Mouse (Mus musculus) spleen, postnatal 36 days (tissue): Measurements from ENCODE around the gene Pithd1.
A peak's percentile ranks its signal among the peaks of the same experiment; 100 is the strongest.
"Not testable (repeated sequence)": the region's sequence is repeated elsewhere in the genome, so short reads cannot be mapped to it uniquely, and the experiment has no call there.

ENCODE experiments used
- DNase-seq, 2 experiments: peaks; one replicate each; pipeline ENCODE4 v3.0.0; 2022; ENCODE audit warnings: low spot score in 2 of 2, mixed read lengths in 1 of 2

Gene Pithd1

GRCm38 (mm10) chr4:135986301-135986942 is 642 bp downstream of the Pithd1 start:
- DNase-seq, result no peak

- no peak for DNase-seq
Observed at GRCm38 (mm10) chr4:135985769-135986168, 1.3 kb downstream of the Pithd1 start.

DNA sequence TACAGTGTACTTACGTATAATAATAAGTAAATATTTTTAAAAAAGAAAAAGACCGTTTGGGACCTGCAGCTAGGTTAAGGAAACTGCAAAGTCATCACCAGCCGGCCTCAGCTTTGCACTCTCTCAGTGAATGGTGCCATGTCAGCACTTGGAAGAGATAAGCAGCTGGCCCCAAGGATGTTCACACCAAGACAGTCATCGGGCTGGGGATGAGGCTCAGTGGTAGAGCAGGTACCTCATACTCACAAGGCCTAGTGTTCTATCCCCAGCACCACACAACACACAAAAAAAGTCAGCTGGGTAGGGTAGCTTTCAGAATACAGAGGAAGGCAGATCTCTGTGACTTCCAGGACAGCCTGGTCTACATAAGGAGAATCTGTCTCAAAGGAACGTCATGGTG is 1.9 kb downstream of the Pithd1 start:
- DNase-seq, result peak; percentile 54 to 75

- no peak for DNase-seq
Observed at GRCm38 (mm10) chr4:135984556-135984955, 2.5 kb downstream of the Pithd1 start.

- no peak for DNase-seq
Observed at GRCm38 (mm10) chr4:135981524-135982063, 5.5 kb downstream of the Pithd1 start.

DNA sequence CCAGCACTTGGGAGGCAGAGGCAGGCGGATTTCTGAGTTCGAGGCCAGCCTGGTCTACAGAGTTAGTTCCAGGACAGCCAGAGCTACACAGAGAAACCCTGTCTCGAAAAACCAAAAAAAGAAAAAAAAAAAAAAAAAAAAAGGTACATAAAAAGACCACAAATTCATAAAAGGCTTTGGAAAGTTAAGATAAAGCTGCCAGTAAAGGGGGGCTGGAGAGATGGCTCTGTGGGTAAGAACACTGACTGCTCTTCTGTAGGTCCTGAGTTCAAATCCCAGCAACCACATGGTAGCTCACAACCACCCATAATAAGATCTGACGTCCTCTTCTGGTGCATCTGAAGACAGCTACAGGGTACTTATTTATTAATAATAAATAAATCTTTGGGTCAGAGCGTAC is 6.8 kb downstream of the Pithd1 start:
- DNase-seq, result not testable (repeated sequence)

- peak in 1 of 2 experiments; percentile 0 for DNase-seq
Observed at GRCm38 (mm10) chr4:135976146-135976545, 10.9 kb downstream of the Pithd1 start.

DNA sequence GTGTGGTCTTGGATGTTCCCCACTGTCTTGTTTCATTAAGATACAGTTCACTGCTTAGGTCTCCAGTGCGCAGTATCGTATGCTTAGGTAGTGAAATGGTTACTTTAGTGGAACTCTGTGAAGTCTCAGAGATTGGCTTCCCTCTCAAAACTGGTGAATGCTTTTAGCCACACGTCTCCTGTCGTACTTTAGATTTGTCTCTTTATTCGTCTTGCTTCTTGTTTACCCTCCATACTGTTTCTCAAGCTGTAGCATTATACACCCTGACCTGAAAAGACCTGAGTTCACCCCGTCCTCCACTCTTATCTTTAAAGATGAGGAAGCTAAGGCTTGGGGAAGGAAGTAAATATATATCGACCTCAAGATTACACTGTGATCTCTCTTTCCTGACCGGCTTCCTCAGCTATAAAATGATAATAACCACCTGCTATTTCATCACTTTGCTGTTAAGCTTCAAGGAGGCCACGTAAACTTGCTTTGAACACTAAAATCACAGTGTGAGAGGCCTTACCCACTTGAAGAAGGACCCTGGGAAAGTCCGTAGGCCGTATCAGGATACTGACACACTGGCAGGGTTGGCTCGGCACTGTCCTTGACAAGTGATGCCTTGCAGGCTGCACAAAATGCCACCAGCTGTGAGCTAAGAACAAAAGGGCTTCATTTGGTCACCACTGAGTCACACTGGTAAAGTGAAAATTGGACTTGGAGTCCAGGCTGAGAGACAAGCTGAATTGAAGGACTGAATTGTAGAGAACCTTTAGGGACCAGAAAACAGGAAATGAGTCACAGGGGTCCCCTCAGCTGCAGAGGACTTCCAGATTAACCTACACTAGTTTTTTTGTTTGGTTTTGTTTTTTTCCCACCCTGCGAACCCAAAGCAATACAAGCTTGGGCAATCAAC is 13.9 kb downstream of the Pithd1 start:
- DNase-seq, result no peak

DNA sequence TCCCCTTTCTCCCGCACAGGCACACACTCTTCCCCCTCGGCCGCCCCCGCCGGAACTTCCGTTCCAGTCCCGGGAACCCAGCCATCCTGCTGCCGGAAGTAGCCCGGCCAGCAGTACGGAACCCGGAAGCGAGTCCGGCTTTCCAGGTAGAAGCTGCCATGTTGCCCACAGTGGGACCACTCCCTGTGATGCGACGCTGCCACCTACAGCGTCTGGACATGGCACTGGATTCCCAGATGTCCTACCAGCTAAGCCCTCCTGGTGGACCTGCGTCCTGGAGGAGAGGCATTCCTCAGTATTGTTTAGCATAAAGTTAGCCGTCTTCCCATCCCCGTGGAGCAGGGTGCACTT is 14.5 kb downstream of the Pithd1 start, which contains the start of gene Lypla2:
TSS of gene Lypla2 (minus strand) at position 71 of the 351 bp plus-strand sequence.
- DNase-seq, result peak; percentile 84

DNA sequence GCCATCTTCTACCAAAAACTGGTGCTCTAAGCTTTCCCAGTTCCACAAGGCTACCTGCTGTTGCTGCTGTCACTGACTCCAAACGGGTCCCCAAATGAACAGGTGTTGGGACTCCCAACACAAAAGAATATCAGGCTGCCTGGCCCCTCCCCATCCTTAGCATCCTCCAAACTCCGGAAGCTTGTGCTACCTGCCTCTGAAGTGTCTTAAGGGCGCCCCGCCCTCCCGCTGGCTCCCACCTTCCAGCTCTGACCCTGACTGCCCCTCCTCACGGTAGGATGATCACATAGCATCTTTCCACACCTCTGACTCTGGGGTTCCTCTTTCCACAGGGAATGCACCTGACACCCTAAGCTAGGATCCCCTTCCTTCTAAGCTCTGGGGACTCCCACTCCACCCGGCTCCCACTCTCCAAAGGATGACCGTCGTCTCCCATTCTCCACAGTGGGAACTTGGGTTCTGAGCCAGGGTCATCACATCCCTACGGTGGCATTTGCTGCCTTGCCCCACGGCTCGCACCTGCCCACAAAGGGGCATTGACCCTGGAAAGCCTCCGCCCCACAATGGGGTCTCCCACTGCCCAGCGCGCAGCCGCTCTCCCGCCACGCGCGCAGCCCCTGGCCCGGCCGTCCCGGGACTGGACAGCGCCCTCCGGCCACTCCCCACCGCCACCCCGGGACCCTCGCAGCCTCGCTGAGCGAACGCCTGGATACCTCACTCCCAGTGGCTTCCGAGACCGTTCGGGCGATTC is 15.1 kb downstream of the Pithd1 start:
- DNase-seq, result peak in 1 of 2 experiments; percentile 31

DNA sequence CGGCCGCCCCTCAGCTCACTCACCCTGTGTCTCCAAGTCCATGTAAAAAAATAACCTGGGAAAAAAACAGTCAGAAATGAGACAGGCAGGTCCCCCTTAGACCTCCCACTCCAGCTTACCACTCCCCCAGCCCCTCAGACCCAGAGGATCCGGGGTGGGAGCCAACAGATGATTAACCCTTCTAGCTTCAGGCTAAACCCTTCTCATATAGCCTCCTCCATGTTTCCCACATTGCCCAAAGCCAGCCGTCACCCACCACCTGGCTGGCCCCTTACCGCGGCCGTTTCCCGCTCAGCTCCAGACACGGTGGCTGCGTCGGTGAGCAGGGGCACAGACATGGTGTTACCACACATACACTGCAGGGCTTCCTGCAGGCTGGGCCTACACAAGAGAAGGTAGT is 16.5 kb downstream of the Pithd1 start:
- DNase-seq, result peak in 1 of 2 experiments; percentile 1

GRCm38 (mm10) chr4:135969070-135969750 is 17.9 kb downstream of the Pithd1 start:
- DNase-seq, result no peak

GRCm38 (mm10) chr4:135968271-135968869 is 18.7 kb downstream of the Pithd1 start:
- DNase-seq, result no peak

- DNase-seq, result no peak
Observed at GRCm38 (mm10) chr4:135967086-135967760, 19.8 kb downstream of the Pithd1 start.

- no peak for DNase-seq
Observed at GRCm38 (mm10) chr4:135966283-135966682, 20.8 kb downstream of the Pithd1 start.

DNA sequence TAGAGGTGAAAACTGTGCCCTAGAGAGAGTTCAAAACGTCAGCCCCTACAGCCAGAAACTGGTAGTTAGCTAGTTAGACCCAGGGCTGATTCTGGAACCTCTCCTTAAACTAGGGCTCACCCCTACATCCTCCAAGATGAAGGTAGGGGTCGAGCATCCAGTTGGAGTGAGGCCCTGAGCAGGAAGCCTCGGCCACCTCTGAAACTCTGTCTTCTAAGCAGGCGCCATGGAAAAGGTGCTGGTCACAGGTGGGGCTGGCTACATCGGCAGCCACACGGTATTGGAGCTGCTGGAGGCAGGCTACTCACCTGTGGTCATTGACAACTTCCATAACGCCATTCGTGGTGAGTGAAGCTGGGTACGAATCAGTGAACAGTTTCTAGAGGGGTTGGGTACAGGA is 22.0 kb downstream of the Pithd1 start:
- DNase-seq, result no peak

- DNase-seq, result peak; percentile 43 to 45
Observed at GRCm38 (mm10) chr4:135964426-135964825, 22.6 kb downstream of the Pithd1 start.

- peak; percentile 96 for DNase-seq
Observed at GRCm38 (mm10) chr4:135963457-135964193, 23.4 kb downstream of the Pithd1 start, which contains the start of gene Gale. Gale (plus strand) TSS chr4:135963727.

DNA sequence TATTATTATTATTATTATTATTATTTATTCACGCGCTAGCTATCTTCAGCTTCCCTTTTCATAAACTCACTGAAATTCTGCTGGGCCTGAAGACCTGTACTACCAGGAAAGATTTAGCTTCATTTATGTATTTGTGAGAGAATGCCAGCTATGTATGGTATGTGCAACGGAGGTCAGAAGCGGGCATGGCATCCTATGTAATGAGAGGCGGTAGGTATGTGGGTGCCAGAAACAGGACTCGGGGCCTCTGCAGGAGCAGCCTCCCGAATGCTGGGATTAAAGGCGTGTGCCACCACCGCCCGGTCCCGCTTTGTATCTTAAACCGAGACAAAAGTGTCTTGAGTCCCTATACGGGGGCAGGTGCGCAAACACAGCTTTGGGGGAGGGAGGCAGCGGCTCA is 24.1 kb downstream of the Pithd1 start:
- DNase-seq, result no peak

DNA sequence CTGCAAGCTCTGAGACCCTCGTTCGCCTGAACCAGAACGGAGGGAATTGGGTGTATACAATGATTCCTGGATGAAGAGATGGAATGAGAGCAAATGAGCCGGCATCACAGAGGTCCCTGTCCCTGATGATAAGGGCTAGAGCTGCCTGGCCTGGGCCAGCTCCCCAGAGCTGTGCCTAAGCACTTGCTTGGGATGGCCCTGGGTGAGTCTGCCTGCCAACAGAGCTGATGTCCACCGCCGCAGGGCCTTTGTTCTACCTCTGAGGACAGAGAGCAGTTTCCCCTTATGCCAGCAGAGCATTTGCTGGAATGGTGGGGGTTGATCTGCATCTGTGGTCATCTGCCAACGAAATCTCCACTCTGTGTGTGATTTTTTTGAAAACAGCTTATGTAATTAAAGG is 24.9 kb downstream of the Pithd1 start:
- DNase-seq, result no peak
